ENCODE assay signal across 19 mouse cellular contexts in genomic region chr8:117695636-117696035, GRCm38 (mm10). TPM values are rescaled to one million over a fixed set of nuclear protein-coding genes. Genes with fewer than 3 reads are reported as not detected.
"Had no signal": no experiment of that assay in that cellular context is flagged by ENCODE, and none has a peak within 500 bp of the region (broad histone marks: within the 10 kb centered on the region; RNA-seq: fewer than 3 reads in every experiment).

No protein-coding gene starts in this region.

- DNase-seq: kidney, adult 11 months; kidney, postnatal 10 days; left cerebral cortex, postnatal 4 days; lung, adult 2 months; lung, postnatal 36 days; midbrain, embryonic 14.5 days; right cerebral cortex, adult 18-20 months; right cerebral cortex, postnatal 25 days; thymus, adult 18-20 months; thymus, postnatal 14 days had no signal

- H3K36me3 ChIP-seq: neural tube, embryonic 15.5 days had no signal

- H3K4me3 ChIP-seq: myocyte; neural tube, embryonic 15.5 days had no signal

- H3K4me1 ChIP-seq: neural tube, embryonic 15.5 days had no signal

- H3K9ac ChIP-seq: hindbrain, embryonic 14.5 days; neural tube, embryonic 15.5 days had no signal

- H3K27ac ChIP-seq: hindbrain, embryonic 14.5 days; neural tube, embryonic 15.5 days had no signal

- H3K4me2 ChIP-seq: hindbrain, embryonic 14.5 days; neural tube, embryonic 15.5 days had no signal

- H3K27me3 ChIP-seq: neural tube, embryonic 15.5 days had no signal

- ATAC-seq: lung, postnatal 0 days had no signal

RNA-seq across cellular contexts. Expression of gene Hsd17b2, which starts 6.1 kb away (rescaled TPM):
- total RNA-seq: layer of hippocampus, adult 8-10 months; layer of hippocampus, postnatal 14 days; left cerebral cortex, postnatal 4 days; megakaryocyte progenitor cell, adult 5-6 weeks had no signal
- polyA plus RNA-seq: midbrain, embryonic 14.5 days; myocyte; neural tube, embryonic 11.5 days; spleen, adult 2 months had no signal
